Mouse (Mus musculus) ES-Bruce4 (cell line): ENCODE results near the gene Exoc4.

ENCODE experiments used
- CTCF ChIP-seq: IDR thresholded peaks from one replicate; pipeline ENCODE4 v1.8.1; 2011; ENCODE audit warnings: low read depth, low read length
- EP300 ChIP-seq: IDR thresholded peaks from 2 replicates; pipeline ENCODE4 v1.6.1; 2011; ENCODE audit warnings: low read depth, low read length; ENCODE audit not compliant: insufficient read depth
- POLR2A ChIP-seq: IDR thresholded peaks from one replicate; pipeline ENCODE4 v1.8.1; 2011; ENCODE audit warnings: low read length; ENCODE audit not compliant: insufficient read depth

GRCm38 (mm10) chr6:33923571-33923970, 674.7 kb downstream of the Exoc4 start:
- no peak for TF ChIP-seq CTCF
- no peak for TF ChIP-seq POLR2A
- TF ChIP-seq EP300: no peak
